Mouse (Mus musculus): ENCODE data around the gene Ect2.

DNA sequence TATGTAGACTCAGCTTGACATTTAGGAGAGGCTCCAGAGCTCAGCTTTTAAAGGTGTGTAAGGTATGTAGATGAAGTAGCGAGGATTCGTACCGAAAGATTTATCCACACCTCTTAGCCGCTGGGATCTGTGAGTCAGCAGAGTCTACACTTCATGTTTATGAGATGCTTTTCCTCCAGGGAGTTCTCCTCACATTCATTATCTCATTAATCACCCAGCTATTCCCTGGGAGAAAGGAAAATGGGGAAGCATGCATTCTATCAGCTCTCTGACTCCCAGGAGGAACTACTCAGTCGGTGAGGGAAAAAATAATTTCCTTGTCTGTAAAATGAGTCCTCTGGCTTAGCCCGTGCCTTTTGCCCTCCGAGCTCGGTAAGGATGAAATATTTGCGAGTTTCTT is 83.3 kb downstream of the Ect2 start:
- TF ChIP-seq CTCF (IDR thresholded peaks at IDR 0.05; ENCODE audit: low read depth) (no peak), EP300 (IDR thresholded peaks at IDR 0.05; ENCODE audit: low read depth) (no peak)

Measured in heart, postnatal 0 days (tissue).